Mouse (Mus musculus) liver, embryonic 13.5 days (tissue): ENCODE measurements around the gene Cux1. TPM values are rescaled to one million over a fixed set of nuclear protein-coding genes. Genes with fewer than 3 reads are reported as not detected.

Experiments used
- ATAC-seq: fragments of 200-750 bp; cut with Nextera tagmentation; 2 replicates; pipeline ENCODE4 v1.8.0; 2017; ENCODE audit warnings: low read depth, mild to moderate bottlenecking, moderate number of reproducible peaks, moderate library complexity
- DNase-seq: peaks from one replicate; pipeline ENCODE4 v3.0.0; 2022
- H3K27ac ChIP-seq: fragments of 300-500 bp; sonication (generic); 2 replicates; pipeline ENCODE4 v1.5.1; 2015; ENCODE audit warnings: moderate library complexity, mild to moderate bottlenecking, inconsistent platforms
- H3K27me3 ChIP-seq: fragments of 300-500 bp; sonication (generic); 2 replicates; pipeline ENCODE4 v1.6.1; 2015; ENCODE audit warnings: mild to moderate bottlenecking, inconsistent platforms
- H3K36me3 ChIP-seq: fragments of 300-500 bp; sonication (generic); 2 replicates; pipeline ENCODE4 v1.6.1; 2015; ENCODE audit warnings: mild to moderate bottlenecking, inconsistent platforms
- H3K4me1 ChIP-seq: fragments of 300-500 bp; sonication (generic); replicated peaks from 2 replicates; pipeline ENCODE4 v1.6.1; 2015; ENCODE audit warnings: inconsistent platforms
- H3K4me2 ChIP-seq: fragments of 300-500 bp; sonication (generic); 2 replicates; pipeline ENCODE4 v1.6.1; 2015; ENCODE audit warnings: inconsistent platforms, mild to moderate bottlenecking, moderate library complexity
- H3K4me3 ChIP-seq: fragments of 300-500 bp; sonication (generic); replicated peaks from 2 replicates; pipeline ENCODE4 v1.5.1; 2015; ENCODE audit warnings: mild to moderate bottlenecking, inconsistent platforms
- H3K9ac ChIP-seq: fragments of 300-500 bp; sonication (generic); 2 replicates; pipeline ENCODE4 v1.6.1; 2015; ENCODE audit warnings: mild to moderate bottlenecking, inconsistent platforms
- H3K9me3 ChIP-seq: fragments of 300-500 bp; sonication (generic); replicated peaks from 2 replicates; pipeline ENCODE4 v1.6.1; 2016; ENCODE audit warnings: inconsistent platforms
- WGBS: fragments of 180-500 bp; shearing (Covaris S2); methylation state at CpG from one replicate; pipeline ENCODE4 v1.1.7; 2015; ENCODE audit not compliant: insufficient replicate concordance; 5-methylcytosine and 5-hydroxymethylcytosine counted together
- polyA plus RNA-seq: library from polyadenylated mRNA; unstranded; fragments of >200 nt; fragmentation: Nextera tagmentation; extraction: Ambion mirVana; gene quantifications from 2 replicates; pipeline ENCODE4 v1.2.1, GENCODE M21; 2015

The Cux1 gene
- polyA plus RNA-seq, 1 experiment from 2014 or later, result 16.6 TPM

- ATAC-seq (no peak), DNase-seq (no peak)
- H3K4me2 ChIP-seq, result no peak overlapping the region
- no peaks in the 10 kb centered on the region for H3K27me3 ChIP-seq
- no peaks in the 10 kb centered on the region for H3K9me3 ChIP-seq
- no peak overlapping the region for H3K9ac ChIP-seq
- 79% methylated on average over 3 of the region's 3 CpGs for WGBS
- no peak overlapping the region for H3K27ac ChIP-seq
- H3K4me1 ChIP-seq, result no peaks in the 10 kb centered on the region
- no peak overlapping the region for H3K4me3 ChIP-seq
- peaks cover 14% of the 10 kb centered on the region; the same call in 1 of the 2 replicates for H3K36me3 ChIP-seq
Measured at GRCm38 (mm10) chr5:136355583-136356126, 211.6 kb downstream of the Cux1 start.

- ATAC-seq (no peak), DNase-seq (no peak)
- no peak overlapping the region for H3K4me2 ChIP-seq
- H3K36me3 ChIP-seq, result peaks cover 14% of the 10 kb centered on the region; the same call in 1 of the 2 replicates
- no peak overlapping the region for H3K4me3 ChIP-seq
- H3K9me3 ChIP-seq, result no peaks in the 10 kb centered on the region
- H3K4me1 ChIP-seq, result no peaks in the 10 kb centered on the region
- H3K9ac ChIP-seq, result no peak overlapping the region
- WGBS, result 69% methylated on average over 6 of the region's 6 CpGs
- no peak overlapping the region for H3K27ac ChIP-seq
- H3K27me3 ChIP-seq, result no peaks in the 10 kb centered on the region
Measured at GRCm38 (mm10) chr5:136354729-136355128, 212.6 kb downstream of the Cux1 start.

- 0 out of 2 replicates have a peak, but pooled peaks cover 9% of the 10 kb centered on the region for H3K36me3 ChIP-seq
- H3K27me3 ChIP-seq, result no peaks in the 10 kb centered on the region
- H3K9ac ChIP-seq, result no peak overlapping the region
- H3K27ac ChIP-seq, result no peak overlapping the region
- H3K4me3 ChIP-seq, result no peak overlapping the region
- no peak for DNase-seq
- ATAC-seq, result no peak
- no peak overlapping the region for H3K4me2 ChIP-seq
- H3K9me3 ChIP-seq, result no peaks in the 10 kb centered on the region
- WGBS, result 80% methylated on average over 8 of the region's 8 CpGs
- no peaks in the 10 kb centered on the region for H3K4me1 ChIP-seq
Measured at GRCm38 (mm10) chr5:136353114-136353513, 214.2 kb downstream of the Cux1 start.

GRCm38 (mm10) chr5:136343156-136343890 is 224.0 kb downstream of the Cux1 start:
- no peak for ATAC-seq

DNA sequence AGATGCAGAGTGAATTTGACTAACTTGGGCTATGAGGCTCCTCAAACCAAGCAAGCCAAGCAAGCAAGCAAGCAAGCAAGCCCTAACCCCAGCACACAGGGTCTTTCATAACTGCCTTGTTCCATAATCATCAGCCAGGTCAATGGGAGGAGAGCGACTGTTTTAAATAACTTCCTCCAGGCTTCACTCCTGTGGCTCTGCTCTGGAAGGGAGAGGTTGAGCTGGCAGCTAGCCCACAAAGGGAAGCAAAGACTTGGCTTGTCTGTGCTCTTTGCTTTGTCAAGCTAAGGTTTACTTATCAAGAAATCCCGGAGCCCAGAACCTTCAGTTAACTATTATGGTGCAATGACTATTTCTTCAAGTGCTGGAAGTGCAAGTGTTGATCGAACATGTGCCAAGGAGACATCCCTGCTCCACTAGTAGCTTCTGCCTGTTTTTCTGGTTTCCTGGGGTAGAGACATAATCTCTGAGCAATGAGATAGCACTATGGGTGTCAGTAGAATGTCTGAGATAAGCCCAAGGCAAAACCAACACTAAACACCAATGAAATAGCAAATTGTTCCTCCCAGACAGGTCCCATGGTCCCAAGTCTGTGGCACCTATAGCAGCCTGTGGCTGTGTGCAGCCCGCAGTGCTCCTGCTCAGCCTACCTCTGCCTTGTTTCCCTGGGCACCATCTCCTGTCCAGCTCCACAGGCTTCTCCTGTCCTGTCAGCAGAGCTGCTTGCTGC is 230.3 kb downstream of the Cux1 start:
- Histone ChIP-seq H3K36me3 (peaks cover 28% of the 10 kb centered on the region), H3K4me1 (peaks cover 51% of the 10 kb centered on the region), H3K9ac (no peak overlapping the region), H3K4me2 (no peak overlapping the region), H3K4me3 (no peak overlapping the region), H3K27ac (no peak overlapping the region), H3K9me3 (no peaks in the 10 kb centered on the region), H3K27me3 (no peaks in the 10 kb centered on the region)
- ATAC-seq, result peak; percentile 66
- DNase-seq, result no peak
- WGBS, result 54% methylated on average over 4 of the region's 4 CpGs

More at GRCm38 (mm10) chr5:136343156-136343890, 224.0 kb downstream of the Cux1 start:
- 89% methylated on average over 15 of the region's 15 CpGs for WGBS
- Histone ChIP-seq H3K9ac (no peak overlapping the region), H3K4me1 (peaks cover under 1% of the 10 kb centered on the region; the same call in 1 of the 2 replicates), H3K27ac (no peak overlapping the region), H3K4me3 (no peak overlapping the region), H3K4me2 (no peak overlapping the region), H3K9me3 (no peaks in the 10 kb centered on the region), H3K27me3 (no peaks in the 10 kb centered on the region), H3K36me3 (peaks cover 17% of the 10 kb centered on the region; the same call in 1 of the 2 replicates)
- DNase-seq, result no peak

DNA sequence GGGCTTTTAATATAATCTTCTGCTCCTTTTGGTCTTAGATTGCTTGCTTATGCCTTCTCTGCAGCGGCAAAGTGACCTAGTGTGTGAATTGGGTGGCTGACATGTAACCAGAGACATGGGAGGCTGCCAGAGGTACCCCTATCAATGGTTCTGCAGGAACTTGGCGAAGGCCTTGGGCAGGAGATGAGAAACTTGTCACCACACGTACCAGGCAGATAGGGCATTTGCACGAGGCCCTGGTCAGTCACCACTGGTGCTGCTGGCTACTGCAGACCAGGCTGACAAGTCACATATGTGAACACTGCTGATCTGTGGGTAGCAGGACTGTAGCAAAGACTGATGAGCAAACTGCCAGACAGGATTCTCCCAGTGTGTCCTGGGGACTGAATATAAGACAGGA is 231.6 kb downstream of the Cux1 start:
- ATAC-seq, result no peak
- H3K9me3 ChIP-seq, result no peaks in the 10 kb centered on the region
- no peak for DNase-seq

DNA sequence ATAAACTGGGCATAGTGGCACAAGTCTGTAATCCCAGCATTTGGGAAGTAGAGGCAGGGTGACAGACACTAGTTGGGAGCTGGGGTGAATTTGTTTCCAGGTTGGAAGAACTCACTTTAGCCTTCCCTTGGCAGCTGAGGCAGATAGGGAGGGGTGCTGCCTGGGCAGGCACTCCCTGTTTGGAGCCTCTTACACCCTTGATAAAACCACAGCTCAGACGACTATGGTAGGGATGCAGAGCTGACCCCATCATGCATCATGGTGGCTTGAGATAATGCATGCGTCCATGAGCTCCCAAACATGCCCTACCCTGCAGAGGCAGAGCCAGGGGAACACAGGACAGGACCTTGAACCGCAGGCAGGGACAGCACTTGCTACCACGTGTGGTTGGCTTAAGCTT is 232.5 kb downstream of the Cux1 start:
- Histone ChIP-seq H3K4me1 (peaks cover 51% of the 10 kb centered on the region), H3K27me3 (no peaks in the 10 kb centered on the region), H3K4me3 (no peak overlapping the region), H3K9me3 (no peaks in the 10 kb centered on the region), H3K36me3 (peaks cover 23% of the 10 kb centered on the region), H3K4me2 (no peak overlapping the region), H3K9ac (no peak overlapping the region), H3K27ac (peak overlapping the region; percentile 7; the same call in 1 of the 2 replicates)
- whole genome bisulfite sequencing, result 39% methylated on average over 4 of the region's 4 CpGs
- DNase-seq, result peak; percentile 13
- ATAC-seq, result peak; percentile 87

More for the DNA sequence above, 231.6 kb downstream of the Cux1 start:
- Histone ChIP-seq H3K36me3 (peaks cover 29% of the 10 kb centered on the region), H3K4me2 (no peak overlapping the region), H3K4me1 (peaks cover 51% of the 10 kb centered on the region), H3K9ac (no peak overlapping the region), H3K27ac (no peak overlapping the region), H3K4me3 (no peak overlapping the region), H3K27me3 (no peaks in the 10 kb centered on the region)
- 59% methylated on average over 4 of the region's 4 CpGs for WGBS

DNA sequence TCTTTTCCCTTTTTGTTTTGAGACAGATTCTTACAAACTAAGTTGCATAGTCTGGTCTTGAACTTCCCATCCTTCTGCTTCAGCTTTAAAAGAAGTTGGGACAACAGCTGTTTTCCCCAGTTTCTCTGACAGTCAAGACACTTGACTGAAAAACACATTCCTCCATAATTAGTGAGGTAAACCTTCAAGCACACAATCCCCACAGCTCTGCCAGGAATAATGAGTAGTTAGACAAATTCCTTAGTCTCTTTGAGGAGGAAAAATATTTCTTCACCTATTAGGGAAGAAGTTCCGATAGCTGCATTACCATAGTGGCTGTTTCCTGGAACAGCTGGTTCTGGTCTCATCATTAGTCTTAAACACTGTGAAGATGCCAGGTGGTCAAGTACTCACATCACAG is 233.2 kb downstream of the Cux1 start:
- no peak overlapping the region for H3K4me2 ChIP-seq
- H3K36me3 ChIP-seq, result peaks cover 16% of the 10 kb centered on the region
- H3K4me1 ChIP-seq, result peaks cover 51% of the 10 kb centered on the region
- H3K27ac ChIP-seq, result no peak overlapping the region
- no peak overlapping the region for H3K9ac ChIP-seq
- no peak for DNase-seq
- 84% methylated on average over 1 of the region's 1 CpGs for WGBS
- no peaks in the 10 kb centered on the region for H3K9me3 ChIP-seq
- H3K4me3 ChIP-seq, result no peak overlapping the region
- ATAC-seq, result no peak
- H3K27me3 ChIP-seq, result no peaks in the 10 kb centered on the region

- H3K36me3 ChIP-seq, result peaks cover 17% of the 10 kb centered on the region
- 89% methylated on average over 11 of the region's 11 CpGs for WGBS
- H3K9ac ChIP-seq, result no peak overlapping the region
- no peaks in the 10 kb centered on the region for H3K9me3 ChIP-seq
- no peaks in the 10 kb centered on the region for H3K27me3 ChIP-seq
- no peak overlapping the region for H3K4me2 ChIP-seq
- ATAC-seq (no peak), DNase-seq (no peak)
- peaks cover 47% of the 10 kb centered on the region for H3K4me1 ChIP-seq
- H3K4me3 ChIP-seq, result no peak overlapping the region
- H3K27ac ChIP-seq, result no peak overlapping the region
Measured at GRCm38 (mm10) chr5:136332786-136333462, 234.4 kb downstream of the Cux1 start.

- ATAC-seq (no peak), DNase-seq (no peak)
- no peak overlapping the region for H3K4me3 ChIP-seq
- H3K27ac ChIP-seq, result no peak overlapping the region
- no peak overlapping the region for H3K4me2 ChIP-seq
- H3K36me3 ChIP-seq, result peaks cover 35% of the 10 kb centered on the region
- H3K27me3 ChIP-seq, result no peaks in the 10 kb centered on the region
- H3K9ac ChIP-seq, result no peak overlapping the region
- no peaks in the 10 kb centered on the region for H3K4me1 ChIP-seq
- WGBS, result 67% methylated on average over 2 of the region's 2 CpGs
- no peaks in the 10 kb centered on the region for H3K9me3 ChIP-seq
Measured at GRCm38 (mm10) chr5:136327736-136328135, 239.6 kb downstream of the Cux1 start.

DNA sequence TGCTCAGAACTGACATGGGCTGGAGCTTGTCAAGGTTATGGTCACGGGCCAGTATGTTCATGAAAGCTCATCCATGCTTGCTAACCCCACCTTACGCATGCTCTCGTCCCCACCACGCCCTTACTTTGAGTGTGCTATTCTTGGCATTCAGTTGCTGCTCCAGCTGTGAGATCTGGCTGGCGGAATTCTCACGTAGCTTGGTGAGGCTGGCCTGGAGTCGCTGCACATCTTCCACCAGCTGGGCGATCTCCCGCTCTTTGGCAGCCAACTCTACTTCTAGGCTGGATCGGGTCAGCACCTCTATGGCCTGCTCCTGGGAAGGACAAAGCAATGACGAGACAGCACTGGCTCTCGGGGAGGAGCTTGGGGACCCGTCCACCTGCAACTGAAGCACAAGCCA is 240.7 kb downstream of the Cux1 start:
- H3K4me2 ChIP-seq, result no peak overlapping the region
- H3K27me3 ChIP-seq, result no peaks in the 10 kb centered on the region
- no peak overlapping the region for H3K4me3 ChIP-seq
- H3K27ac ChIP-seq, result no peak overlapping the region
- DNase-seq, result no peak
- H3K9me3 ChIP-seq, result no peaks in the 10 kb centered on the region
- H3K4me1 ChIP-seq, result no peaks in the 10 kb centered on the region
- H3K9ac ChIP-seq, result no peak overlapping the region
- 68% methylated on average over 13 of the region's 13 CpGs for WGBS
- no peak for ATAC-seq
- peaks cover 29% of the 10 kb centered on the region; the same call in 1 of the 2 replicates for H3K36me3 ChIP-seq
